Mouse (Mus musculus) forebrain, embryonic 16.5 days (tissue): ENCODE data around the gene Vps36. TPM values are rescaled to one million over a fixed set of nuclear protein-coding genes. Genes with fewer than 3 reads are reported as not detected.

Experiments used
- polyA plus RNA-seq: library from polyadenylated mRNA; unstranded; fragments of >200 nt; fragmentation: Nextera tagmentation; extraction: Ambion mirVana; gene quantifications from 2 replicates; pipeline ENCODE4 v1.2.1, GENCODE M21; 2015

The Vps36 gene
- polyA plus RNA-seq, 1 experiment from 2014 or later = 40.9 TPM

Other genes starting within 250 kb of the Vps36 start
- gene Defb13, start 246.0 kb upstream of the Vps36 start, polyA plus RNA-seq = not detected in 2 replicates
- not detected in 2 replicates for gene Fam90a1a, start 234.1 kb upstream of the Vps36 start, polyA plus RNA-seq
- gene Ccdc70, start 223.0 kb upstream of the Vps36 start, polyA plus RNA-seq = not detected in 2 replicates
- gene Atp7b, start 132.5 kb upstream of the Vps36 start, polyA plus RNA-seq = 1.7 and 1.9 TPM in 2 replicates
- gene Alg11, start 132.1 kb upstream of the Vps36 start, polyA plus RNA-seq = 33.6 and 37.8 TPM in 2 replicates
- gene Nek5, start 67.8 kb upstream of the Vps36 start, polyA plus RNA-seq = 0.32 and 0.52 TPM in 2 replicates
- 6.9 and 7.1 TPM in 2 replicates for gene Nek3, start 26.4 kb upstream of the Vps36 start, polyA plus RNA-seq
- gene Ckap2, start 7.0 kb upstream of the Vps36 start, polyA plus RNA-seq = 24.7 and 27.4 TPM in 2 replicates
- gene Thsd1, start 34.5 kb downstream of the Vps36 start, polyA plus RNA-seq = 6.6 and 9.2 TPM in 2 replicates
- not detected in 2 replicates for gene Tpte, start 90.6 kb downstream of the Vps36 start, polyA plus RNA-seq
- gene Slc25a15, start 205.8 kb downstream of the Vps36 start, polyA plus RNA-seq = 8.7 and 11.2 TPM in 2 replicates
- gene Mrps31, start 218.6 kb downstream of the Vps36 start, polyA plus RNA-seq = 32.5 and 34.1 TPM in 2 replicates